Mouse (Mus musculus) limb, embryonic 13.5 days (tissue): ENCODE measurements around the gene Ccdc191. TPM values are rescaled to one million over a fixed set of nuclear protein-coding genes. Genes with fewer than 3 reads are reported as not detected.

Experiments used
- ATAC-seq: fragments of 200-750 bp; cut with Nextera tagmentation; 2 replicates; pipeline ENCODE4 v1.8.0; 2017; ENCODE audit warnings: low read depth, moderate number of reproducible peaks, moderate TSS enrichment; ENCODE audit not compliant: low FRiP score
- H3K27ac ChIP-seq: fragments of 300-500 bp; sonication (generic); 2 replicates; pipeline ENCODE4 v1.5.1; 2015; ENCODE audit warnings: inconsistent platforms, mild to moderate bottlenecking, moderate library complexity
- H3K27me3 ChIP-seq: fragments of 300-500 bp; sonication (generic); 2 replicates; pipeline ENCODE4 v1.6.1; 2015; ENCODE audit warnings: mild to moderate bottlenecking, inconsistent platforms
- H3K36me3 ChIP-seq: fragments of 300-500 bp; sonication (generic); 2 replicates; pipeline ENCODE4 v1.6.1; 2015; ENCODE audit warnings: inconsistent platforms, mild to moderate bottlenecking, moderate library complexity
- H3K4me1 ChIP-seq: fragments of 300-500 bp; sonication (generic); 2 replicates; pipeline ENCODE4 v1.6.1; 2015; ENCODE audit warnings: inconsistent platforms
- H3K4me2 ChIP-seq: fragments of 300-500 bp; sonication (generic); replicated peaks from 2 replicates; pipeline ENCODE4 v1.6.1; 2015; ENCODE audit warnings: inconsistent platforms, mild to moderate bottlenecking, moderate library complexity
- H3K4me3 ChIP-seq: fragments of 300-500 bp; sonication (generic); 2 replicates; pipeline ENCODE4 v1.5.1; 2015; ENCODE audit warnings: moderate library complexity, mild to moderate bottlenecking, inconsistent platforms
- H3K9ac ChIP-seq: fragments of 300-500 bp; sonication (generic); 2 replicates; pipeline ENCODE4 v1.6.1; 2015; ENCODE audit warnings: mild to moderate bottlenecking, inconsistent platforms
- H3K9me3 ChIP-seq: fragments of 300-500 bp; sonication (generic); 2 replicates; pipeline ENCODE4 v1.6.1; 2016; ENCODE audit warnings: inconsistent platforms
- WGBS: fragments of 180-500 bp; shearing (Covaris S2); methylation state at CpG from one replicate; pipeline ENCODE4 v1.1.7; 2015; 5-methylcytosine and 5-hydroxymethylcytosine counted together
- polyA plus RNA-seq: library from polyadenylated mRNA; unstranded; fragments of >200 nt; fragmentation: Nextera tagmentation; extraction: Ambion mirVana; gene quantifications from 2 replicates; pipeline ENCODE4 v1.2.1, GENCODE M21; 2015

Ccdc191 gene
- polyA plus RNA-seq, 1 experiment from 2014 or later, result 13.6 TPM

DNA sequence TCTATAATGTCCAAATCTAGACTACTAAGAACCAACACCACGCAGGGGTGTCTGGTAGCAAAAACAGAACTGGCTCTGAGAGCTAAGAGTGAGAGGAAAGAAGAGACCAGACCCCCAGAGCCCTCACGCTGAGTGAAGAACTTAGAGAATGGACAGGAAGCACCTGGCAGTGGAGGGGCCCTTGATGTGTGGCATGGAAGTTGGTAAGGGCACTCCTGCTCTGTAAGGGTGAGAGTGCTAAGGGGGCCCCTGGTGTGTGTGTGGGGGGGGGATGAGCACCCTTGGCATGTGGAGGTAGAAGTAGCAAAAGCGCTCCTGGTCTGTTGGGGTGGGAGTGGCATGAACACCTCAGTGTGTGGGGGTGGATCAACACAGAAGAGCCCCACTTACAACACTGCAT is 80.8 kb downstream of the Ccdc191 start:
- no peak overlapping the region for H3K4me3 ChIP-seq
- no peak overlapping the region for H3K9ac ChIP-seq
- H3K36me3 ChIP-seq, result no peaks in the 10 kb centered on the region
- H3K27ac ChIP-seq, result no peak overlapping the region
- H3K4me2 ChIP-seq, result no peak overlapping the region
- H3K27me3 ChIP-seq, result no peaks in the 10 kb centered on the region
- no peaks in the 10 kb centered on the region for H3K4me1 ChIP-seq
- ATAC-seq, result no peak
- 86% methylated on average over 3 of the region's 3 CpGs for WGBS
- H3K9me3 ChIP-seq, result no peaks in the 10 kb centered on the region

DNA sequence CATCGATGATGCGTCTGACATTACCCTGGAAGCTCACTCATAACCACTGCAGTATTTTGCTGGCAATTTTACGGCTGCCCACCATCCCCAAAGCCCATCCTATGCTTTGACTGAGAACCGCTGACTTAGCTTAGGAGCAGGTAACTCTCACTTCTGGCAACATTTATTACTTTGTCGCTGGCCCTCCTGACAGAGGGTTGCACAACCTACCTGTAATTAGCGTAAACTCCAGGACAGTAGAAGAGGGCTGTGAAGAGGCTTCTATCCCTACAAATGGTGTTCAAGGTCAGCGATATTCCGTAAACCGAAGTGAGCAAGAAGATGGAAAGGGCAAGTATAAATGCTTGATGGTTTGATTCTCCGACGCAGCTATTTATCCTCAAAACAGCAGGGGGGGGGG is 81.6 kb downstream of the Ccdc191 start:
- Histone ChIP-seq H3K4me3 (no peak overlapping the region), H3K36me3 (no peaks in the 10 kb centered on the region), H3K4me2 (no peak overlapping the region), H3K9ac (no peak overlapping the region), H3K27ac (no peak overlapping the region), H3K9me3 (no peaks in the 10 kb centered on the region), H3K4me1 (no peaks in the 10 kb centered on the region), H3K27me3 (0 out of 2 replicates have a peak, but pooled peaks cover 1% of the 10 kb centered on the region)
- WGBS, result 92% methylated on average over 11 of the region's 11 CpGs
- no peak for ATAC-seq

- WGBS, result 88% methylated on average over 9 of the region's 9 CpGs
- ATAC-seq, result no peak
- no peaks in the 10 kb centered on the region for H3K36me3 ChIP-seq
- no peak overlapping the region for H3K4me2 ChIP-seq
- H3K9me3 ChIP-seq, result no peaks in the 10 kb centered on the region
- no peaks in the 10 kb centered on the region for H3K4me1 ChIP-seq
- H3K9ac ChIP-seq, result no peak overlapping the region
- H3K27me3 ChIP-seq, result 0 out of 2 replicates have a peak, but pooled peaks cover 2% of the 10 kb centered on the region
- H3K27ac ChIP-seq, result no peak overlapping the region
- H3K4me3 ChIP-seq, result no peak overlapping the region
Observed at GRCm38 (mm10) chr16:43971741-43972140, 82.1 kb downstream of the Ccdc191 start.

GRCm38 (mm10) chr16:43972391-43972790 is 82.8 kb downstream of the Ccdc191 start:
- WGBS, result 85% methylated on average over 2 of the region's 2 CpGs
- Histone ChIP-seq H3K4me1 (no peaks in the 10 kb centered on the region), H3K4me2 (no peak overlapping the region), H3K9me3 (no peaks in the 10 kb centered on the region), H3K27me3 (0 out of 2 replicates have a peak, but pooled peaks cover 2% of the 10 kb centered on the region), H3K36me3 (no peaks in the 10 kb centered on the region), H3K4me3 (no peak overlapping the region), H3K27ac (no peak overlapping the region), H3K9ac (no peak overlapping the region)
- no peak for ATAC-seq

DNA sequence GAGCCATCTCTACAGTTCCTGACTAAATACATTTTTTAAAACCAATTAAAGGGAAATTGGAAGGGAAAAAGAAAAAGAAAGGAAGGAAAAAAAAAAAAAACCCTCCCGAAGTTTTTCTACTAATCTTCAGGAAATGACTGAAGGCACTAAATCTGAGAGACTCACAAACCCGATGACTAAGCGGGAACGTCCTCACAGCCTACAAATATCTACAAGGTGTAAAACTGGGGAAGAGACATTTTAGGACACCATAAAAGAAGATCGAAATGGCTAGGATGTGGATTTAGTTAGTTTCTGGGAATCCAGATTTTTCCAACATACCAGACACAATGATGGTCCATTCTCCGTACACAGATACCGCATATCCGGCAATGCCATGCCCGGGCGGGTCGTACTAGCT is 83.5 kb downstream of the Ccdc191 start:
- no peak for ATAC-seq
- no peak overlapping the region for H3K4me3 ChIP-seq
- 0 out of 2 replicates have a peak, but pooled peaks cover 2% of the 10 kb centered on the region for H3K27me3 ChIP-seq
- H3K4me2 ChIP-seq, result no peak overlapping the region
- no peak overlapping the region for H3K9ac ChIP-seq
- H3K36me3 ChIP-seq, result no peaks in the 10 kb centered on the region
- no peak overlapping the region for H3K27ac ChIP-seq
- 87% methylated on average over 11 of the region's 11 CpGs for WGBS
- H3K9me3 ChIP-seq, result no peaks in the 10 kb centered on the region
- no peaks in the 10 kb centered on the region for H3K4me1 ChIP-seq

DNA sequence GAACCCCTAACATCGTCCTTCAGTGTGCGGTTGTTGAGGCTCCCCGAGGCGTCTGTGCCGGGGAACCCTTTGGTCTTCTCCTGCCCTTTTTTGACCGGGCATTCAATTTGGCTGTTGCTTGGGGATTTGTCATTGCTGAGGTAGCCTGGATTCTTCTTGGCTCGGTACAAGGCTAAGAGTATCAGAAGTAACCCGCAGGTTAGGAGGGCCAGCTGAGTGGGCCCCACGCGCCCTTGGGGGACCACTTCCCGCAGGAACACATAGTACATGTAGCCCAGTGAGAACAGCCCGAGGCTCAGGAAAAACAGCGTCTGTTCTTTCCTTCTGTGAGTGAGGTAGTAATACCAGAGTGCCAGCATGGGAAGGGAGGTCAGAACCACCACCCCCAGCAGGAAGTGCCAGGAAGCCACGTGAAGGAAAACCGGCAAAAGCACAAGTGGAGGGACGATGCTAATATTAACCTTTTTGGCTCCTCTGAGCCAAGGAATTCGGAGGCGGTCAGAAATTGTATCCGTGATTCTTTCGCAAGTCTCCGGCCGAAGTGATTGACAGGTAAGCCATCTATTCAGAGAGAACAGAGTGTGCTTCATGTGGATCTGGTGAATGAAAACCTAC is 84.1 kb downstream of the Ccdc191 start:
- no peak overlapping the region for H3K4me2 ChIP-seq
- 86% methylated on average over 22 of the region's 22 CpGs for whole genome bisulfite sequencing
- H3K9me3 ChIP-seq, result no peaks in the 10 kb centered on the region
- no peaks in the 10 kb centered on the region for H3K36me3 ChIP-seq
- H3K4me1 ChIP-seq, result no peaks in the 10 kb centered on the region
- H3K27me3 ChIP-seq, result peaks cover 6% of the 10 kb centered on the region
- no peak overlapping the region for H3K9ac ChIP-seq
- no peak for ATAC-seq
- no peak overlapping the region for H3K27ac ChIP-seq
- no peak overlapping the region for H3K4me3 ChIP-seq

GRCm38 (mm10) chr16:43979010-43979327 is 89.4 kb downstream of the Ccdc191 start:
- Histone ChIP-seq H3K27me3 (peaks cover 25% of the 10 kb centered on the region), H3K9me3 (no peaks in the 10 kb centered on the region), H3K4me1 (peaks cover 7% of the 10 kb centered on the region; the same call in 1 of the 2 replicates), H3K36me3 (no peaks in the 10 kb centered on the region), H3K4me2 (peak overlapping the region; percentile 100), H3K9ac (peak overlapping the region; percentile 62), H3K27ac (no peak overlapping the region), H3K4me3 (peak overlapping the region; percentile 73)
- no peak for ATAC-seq
- WGBS, result 9% methylated on average over 7 of the region's 7 CpGs

DNA sequence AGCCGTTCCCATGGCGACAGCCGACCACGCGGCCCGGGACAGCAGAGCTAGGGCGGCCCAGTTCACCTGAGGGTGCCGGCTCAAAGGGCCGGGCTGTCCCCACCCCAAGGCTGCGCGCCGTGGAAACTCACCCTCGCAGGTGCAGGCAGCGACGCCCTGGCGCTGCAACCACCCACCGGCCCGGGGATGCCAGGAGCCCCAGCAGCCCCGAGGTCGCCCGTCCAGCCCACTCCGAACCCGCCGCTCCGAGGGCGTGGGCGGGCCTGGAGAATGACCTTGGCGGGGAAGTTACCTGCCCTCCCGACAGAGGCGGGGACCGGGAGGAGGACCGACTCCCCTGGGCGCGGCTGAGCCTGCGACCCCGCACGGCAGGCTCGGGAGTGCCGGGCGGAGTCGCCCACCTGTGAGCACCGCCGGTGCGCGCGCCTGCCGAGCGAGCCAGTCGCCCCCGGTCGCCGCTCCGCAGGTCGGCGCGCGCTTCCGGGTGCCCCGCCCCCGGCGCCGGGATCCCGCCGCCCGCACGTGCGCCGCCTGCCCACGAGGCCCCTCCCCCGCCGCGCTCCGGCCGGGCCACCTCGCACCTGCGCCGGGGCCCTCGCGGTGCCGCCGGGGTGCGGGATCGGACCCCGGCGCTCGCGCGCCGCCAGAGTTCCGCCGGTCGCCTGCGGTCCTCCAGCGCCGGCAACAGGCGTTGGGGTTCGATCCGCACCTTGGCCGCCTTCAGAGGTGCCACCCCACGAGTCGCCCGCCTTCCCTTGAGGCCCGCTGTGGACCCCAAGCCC is 89.9 kb downstream of the Ccdc191 start, which contains the start of gene Zdhhc23:
Gene Zdhhc23 (minus strand): TSS at position 464 of the 782 bp plus-strand sequence.
- Histone ChIP-seq H3K27ac (no peak within 1 kb of the TSS), H3K27me3 (peaks cover 25% of the 10 kb centered on the region), H3K36me3 (no peaks in the 10 kb centered on the region), H3K4me2 (peak within 1 kb of the TSS; percentile 100), H3K9me3 (no peaks in the 10 kb centered on the region), H3K4me3 (peak within 1 kb of the TSS; percentile 73), H3K9ac (peak within 1 kb of the TSS; percentile 62), H3K4me1 (peaks cover 7% of the 10 kb centered on the region; the same call in 1 of the 2 replicates)
- under 1% methylated on average over 67 of the region's 103 CpGs for WGBS
- peak; percentile 77 for ATAC-seq

DNA sequence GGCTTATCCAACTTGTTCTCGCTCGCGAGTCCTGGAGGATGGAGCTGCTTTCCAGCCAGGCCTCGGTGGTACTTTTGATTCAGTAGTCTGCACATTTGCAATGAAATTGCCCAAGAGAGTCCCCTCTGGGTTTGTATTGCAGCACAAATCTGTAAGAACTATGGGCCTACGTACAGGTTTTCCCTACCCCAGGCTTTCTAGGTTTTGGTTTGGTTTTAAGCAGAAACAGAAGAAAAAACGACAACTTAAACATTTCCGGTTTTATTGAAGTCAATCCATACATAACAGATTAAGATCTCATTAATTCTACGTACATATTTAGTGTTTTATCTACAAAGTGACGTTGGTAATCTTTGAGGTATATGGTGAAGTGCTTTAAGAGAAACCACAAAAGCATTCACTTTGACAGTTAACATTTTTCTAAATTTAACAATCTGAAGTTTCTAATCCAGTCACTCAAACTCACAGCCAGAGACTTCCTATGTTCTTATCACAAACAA is 90.6 kb downstream of the Ccdc191 start:
- Histone ChIP-seq H3K9me3 (no peaks in the 10 kb centered on the region), H3K9ac (peak overlapping the region; percentile 62), H3K4me2 (peak overlapping the region; percentile 100), H3K36me3 (no peaks in the 10 kb centered on the region), H3K4me3 (peak overlapping the region; percentile 73), H3K4me1 (peaks cover 7% of the 10 kb centered on the region; the same call in 1 of the 2 replicates), H3K27me3 (peaks cover 25% of the 10 kb centered on the region), H3K27ac (no peak overlapping the region)
- ATAC-seq, result no peak
- WGBS, result 27% methylated on average over 9 of the region's 9 CpGs

GRCm38 (mm10) chr16:43986299-43986698 is 96.7 kb downstream of the Ccdc191 start:
- no peaks in the 10 kb centered on the region for H3K27me3 ChIP-seq
- H3K9me3 ChIP-seq, result no peaks in the 10 kb centered on the region
- H3K36me3 ChIP-seq, result no peaks in the 10 kb centered on the region
- no peak overlapping the region for H3K27ac ChIP-seq
- H3K4me1 ChIP-seq, result no peaks in the 10 kb centered on the region
- H3K9ac ChIP-seq, result no peak overlapping the region
- H3K4me2 ChIP-seq, result no peak overlapping the region
- 87% methylated on average over 4 of the region's 4 CpGs for WGBS
- no peak overlapping the region for H3K4me3 ChIP-seq
- ATAC-seq, result 0 out of 2 replicates have a peak, but pooled peaks have one; percentile 24

GRCm38 (mm10) chr16:43994623-43995022 is 105.0 kb downstream of the Ccdc191 start:
- WGBS, result 82% methylated on average over 3 of the region's 3 CpGs
- Histone ChIP-seq H3K4me3 (no peak overlapping the region), H3K9me3 (no peaks in the 10 kb centered on the region), H3K36me3 (no peaks in the 10 kb centered on the region), H3K4me2 (no peak overlapping the region), H3K27me3 (no peaks in the 10 kb centered on the region), H3K27ac (no peak overlapping the region), H3K9ac (no peak overlapping the region), H3K4me1 (no peaks in the 10 kb centered on the region)
- ATAC-seq, result no peak

- H3K4me2 ChIP-seq, result no peak overlapping the region
- H3K27ac ChIP-seq, result no peak overlapping the region
- no peaks in the 10 kb centered on the region for H3K27me3 ChIP-seq
- 82% methylated on average over 8 of the region's 8 CpGs for WGBS
- H3K9me3 ChIP-seq, result no peaks in the 10 kb centered on the region
- H3K36me3 ChIP-seq, result no peaks in the 10 kb centered on the region
- no peaks in the 10 kb centered on the region for H3K4me1 ChIP-seq
- H3K4me3 ChIP-seq, result no peak overlapping the region
- H3K9ac ChIP-seq, result no peak overlapping the region
- no peak for ATAC-seq
Observed at GRCm38 (mm10) chr16:43999111-43999510, 109.5 kb downstream of the Ccdc191 start.
